Mouse (Mus musculus) limb, embryonic 12.5 days (tissue): ENCODE measurements around the gene Fam129b. TPM values are rescaled to one million over a fixed set of nuclear protein-coding genes. Genes with fewer than 3 reads are reported as not detected.

Experiments used
- ATAC-seq: fragments of 200-750 bp; cut with Nextera tagmentation; 2 replicates; pipeline ENCODE4 v1.8.0; 2017; ENCODE audit warnings: low read depth, moderate TSS enrichment; ENCODE audit not compliant: insufficient number of reproducible peaks, insufficient read depth, low FRiP score, low TSS enrichment
- H3K27ac ChIP-seq: fragments of 300-500 bp; sonication (generic); 2 replicates; pipeline ENCODE4 v1.5.1; 2016; ENCODE audit warnings: mild to moderate bottlenecking, moderate library complexity
- H3K27me3 ChIP-seq: fragments of 300-500 bp; sonication (generic); 2 replicates; pipeline ENCODE4 v1.6.1; 2016; ENCODE audit warnings: mild to moderate bottlenecking, moderate library complexity
- H3K36me3 ChIP-seq: fragments of 300-500 bp; sonication (generic); 2 replicates; pipeline ENCODE4 v1.6.1; 2016; ENCODE audit warnings: mild to moderate bottlenecking, moderate library complexity
- H3K4me1 ChIP-seq: fragments of 300-500 bp; sonication (generic); replicated peaks from 2 replicates; pipeline ENCODE4 v1.6.1; 2016
- H3K4me2 ChIP-seq: fragments of 300-500 bp; sonication (generic); 2 replicates; pipeline ENCODE4 v1.6.1; 2016; ENCODE audit warnings: mild to moderate bottlenecking, moderate library complexity
- H3K4me3 ChIP-seq: fragments of 300-500 bp; sonication (generic); replicated peaks from 2 replicates; pipeline ENCODE4 v1.5.1; 2016; ENCODE audit warnings: mild to moderate bottlenecking
- H3K9ac ChIP-seq: fragments of 300-500 bp; sonication (generic); replicated peaks from 2 replicates; pipeline ENCODE4 v1.6.1; 2016; ENCODE audit warnings: mild to moderate bottlenecking, moderate library complexity
- H3K9me3 ChIP-seq: fragments of 300-500 bp; sonication (generic); 2 replicates; pipeline ENCODE4 v1.6.1; 2016; ENCODE audit warnings: mild to moderate bottlenecking, moderate library complexity
- WGBS: fragments of 180-500 bp; shearing (Covaris S2); methylation state at CpG from one replicate; pipeline ENCODE4 v1.1.7; 2016; 5-methylcytosine and 5-hydroxymethylcytosine counted together
- polyA plus RNA-seq: library from polyadenylated mRNA; unstranded; fragments of >200 nt; fragmentation: Nextera tagmentation; extraction: Ambion mirVana; gene quantifications from 2 replicates; pipeline ENCODE4 v1.2.1, GENCODE M21; 2016

The Fam129b gene
- polyA plus RNA-seq, 1 experiment from 2014 or later, result 48.0 TPM

- no peak for ATAC-seq
These were observed 2.0 kb downstream of the Fam129b start for GRCm38 (mm10) chr2:32877761-32878393.

GRCm38 (mm10) chr2:32878396-32878795 lies 2.5 kb downstream of the Fam129b start:
- ATAC-seq, result no peak
- H3K27ac ChIP-seq, result 0 out of 2 replicates have a peak overlapping the region, but pooled peaks have one; percentile 35
- no peaks in the 10 kb centered on the region for H3K27me3 ChIP-seq
- H3K4me3 ChIP-seq, result peak overlapping the region; percentile 82
- 55% methylated on average over 3 of the region's 3 CpGs for WGBS
- H3K9ac ChIP-seq, result no peak overlapping the region; the same call in 1 of the 2 replicates
- H3K9me3 ChIP-seq, result no peaks in the 10 kb centered on the region
- H3K36me3 ChIP-seq, result no peaks in the 10 kb centered on the region; the same call in 1 of the 2 replicates
- H3K4me1 ChIP-seq, result peaks cover 79% of the 10 kb centered on the region
- peak overlapping the region; percentile 86 for H3K4me2 ChIP-seq

More at GRCm38 (mm10) chr2:32877761-32878393, 2.0 kb downstream of the Fam129b start:
- Histone ChIP-seq H3K9me3 (no peaks in the 10 kb centered on the region), H3K4me1 (peaks cover 74% of the 10 kb centered on the region), H3K36me3 (no peaks in the 10 kb centered on the region; the same call in 1 of the 2 replicates), H3K4me2 (peak overlapping the region; percentile 86), H3K27me3 (no peaks in the 10 kb centered on the region), H3K4me3 (peak overlapping the region; percentile 82), H3K9ac (peak overlapping the region; percentile 93; the same call in 1 of the 2 replicates), H3K27ac (peak overlapping the region; percentile 74; the same call in 1 of the 2 replicates)
- WGBS, result 56% methylated on average over 6 of the region's 6 CpGs

- no peak overlapping the region for H3K27ac ChIP-seq
- 0 out of 2 replicates have a peak overlapping the region, but pooled peaks have one; percentile 4 for H3K9ac ChIP-seq
- H3K4me2 ChIP-seq, result peak overlapping the region; percentile 86
- H3K36me3 ChIP-seq, result no peaks in the 10 kb centered on the region; the same call in 1 of the 2 replicates
- 73% methylated on average over 5 of the region's 5 CpGs for WGBS
- H3K9me3 ChIP-seq, result no peaks in the 10 kb centered on the region
- ATAC-seq, result no peak
- no peaks in the 10 kb centered on the region for H3K27me3 ChIP-seq
- H3K4me3 ChIP-seq, result no peak overlapping the region
- peaks cover 87% of the 10 kb centered on the region for H3K4me1 ChIP-seq
These were observed 3.7 kb downstream of the Fam129b start for GRCm38 (mm10) chr2:32879593-32879992.

GRCm38 (mm10) chr2:32881054-32881453 lies 5.1 kb downstream of the Fam129b start:
- no peaks in the 10 kb centered on the region for H3K27me3 ChIP-seq
- no peak overlapping the region for H3K4me3 ChIP-seq
- no peaks in the 10 kb centered on the region; the same call in 1 of the 2 replicates for H3K36me3 ChIP-seq
- no peak overlapping the region for H3K4me2 ChIP-seq
- peak overlapping the region; percentile 78 for H3K27ac ChIP-seq
- peak overlapping the region; percentile 24; the same call in 1 of the 2 replicates for H3K9ac ChIP-seq
- H3K9me3 ChIP-seq, result no peaks in the 10 kb centered on the region
- H3K4me1 ChIP-seq, result peaks cover 90% of the 10 kb centered on the region
- no peak for ATAC-seq
- 59% methylated on average over 6 of the region's 6 CpGs for WGBS

GRCm38 (mm10) chr2:32881723-32882122 lies 5.8 kb downstream of the Fam129b start:
- Histone ChIP-seq H3K4me2 (no peak overlapping the region), H3K4me1 (peaks cover 90% of the 10 kb centered on the region), H3K27ac (peak overlapping the region; percentile 78), H3K9ac (0 out of 2 replicates have a peak overlapping the region, but pooled peaks have one; percentile 24), H3K36me3 (no peaks in the 10 kb centered on the region; the same call in 1 of the 2 replicates), H3K27me3 (no peaks in the 10 kb centered on the region), H3K4me3 (no peak overlapping the region), H3K9me3 (no peaks in the 10 kb centered on the region)
- no peak for ATAC-seq
- 32% methylated on average over 3 of the region's 3 CpGs for WGBS

- H3K4me2 ChIP-seq, result peak overlapping the region; percentile 15
- no peak overlapping the region; the same call in 1 of the 2 replicates for H3K9ac ChIP-seq
- H3K27me3 ChIP-seq, result no peaks in the 10 kb centered on the region
- ATAC-seq, result no peak
- H3K27ac ChIP-seq, result peak overlapping the region; percentile 82
- H3K36me3 ChIP-seq, result no peaks in the 10 kb centered on the region; the same call in 1 of the 2 replicates
- no peak overlapping the region for H3K4me3 ChIP-seq
- no peaks in the 10 kb centered on the region for H3K9me3 ChIP-seq
- WGBS, result 49% methylated on average over 14 of the region's 21 CpGs
- peaks cover 90% of the 10 kb centered on the region for H3K4me1 ChIP-seq
These were observed 6.5 kb downstream of the Fam129b start for GRCm38 (mm10) chr2:32882283-32883043.

- Histone ChIP-seq H3K4me2 (peak overlapping the region; percentile 28; the same call in 1 of the 2 replicates), H3K4me1 (peaks cover 86% of the 10 kb centered on the region), H3K9ac (no peak overlapping the region), H3K27me3 (no peaks in the 10 kb centered on the region), H3K4me3 (no peak overlapping the region), H3K36me3 (no peaks in the 10 kb centered on the region; the same call in 1 of the 2 replicates), H3K27ac (peak overlapping the region; percentile 82), H3K9me3 (no peaks in the 10 kb centered on the region)
- no peak for ATAC-seq
- 19% methylated on average over 7 of the region's 7 CpGs for WGBS
These were observed 8.8 kb downstream of the Fam129b start for GRCm38 (mm10) chr2:32884745-32885144.

- Histone ChIP-seq H3K27ac (peak overlapping the region; percentile 94), H3K4me1 (peaks cover 54% of the 10 kb centered on the region), H3K4me3 (no peak overlapping the region), H3K36me3 (peaks cover 11% of the 10 kb centered on the region; the same call in 1 of the 2 replicates), H3K4me2 (peak overlapping the region; percentile 25; the same call in 1 of the 2 replicates), H3K9ac (no peak overlapping the region), H3K9me3 (no peaks in the 10 kb centered on the region), H3K27me3 (no peaks in the 10 kb centered on the region)
- 6% methylated on average over 9 of the region's 9 CpGs for WGBS
- ATAC-seq, result peak; percentile 15
These were observed 12.1 kb downstream of the Fam129b start for GRCm38 (mm10) chr2:32888029-32888428.

- no peak overlapping the region for H3K4me3 ChIP-seq
- WGBS, result 18% methylated on average over 3 of the region's 3 CpGs
- peak overlapping the region; percentile 25; the same call in 1 of the 2 replicates for H3K4me2 ChIP-seq
- peaks cover 53% of the 10 kb centered on the region for H3K4me1 ChIP-seq
- H3K9me3 ChIP-seq, result no peaks in the 10 kb centered on the region
- no peak overlapping the region for H3K9ac ChIP-seq
- peak; percentile 35; the same call in 1 of the 2 replicates for ATAC-seq
- peak overlapping the region; percentile 94 for H3K27ac ChIP-seq
- peaks cover 11% of the 10 kb centered on the region; the same call in 1 of the 2 replicates for H3K36me3 ChIP-seq
- no peaks in the 10 kb centered on the region for H3K27me3 ChIP-seq
These were observed 12.6 kb downstream of the Fam129b start for GRCm38 (mm10) chr2:32888551-32888950.

GRCm38 (mm10) chr2:32890280-32890679 lies 14.4 kb downstream of the Fam129b start:
- no peak for ATAC-seq
- peaks cover 41% of the 10 kb centered on the region for H3K4me1 ChIP-seq
- no peak overlapping the region for H3K4me3 ChIP-seq
- H3K36me3 ChIP-seq, result peaks cover 11% of the 10 kb centered on the region
- H3K4me2 ChIP-seq, result no peak overlapping the region
- no peak overlapping the region for H3K27ac ChIP-seq
- H3K9ac ChIP-seq, result no peak overlapping the region
- WGBS, result 88% methylated on average over 3 of the region's 3 CpGs
- no peaks in the 10 kb centered on the region for H3K9me3 ChIP-seq
- no peaks in the 10 kb centered on the region for H3K27me3 ChIP-seq

- Histone ChIP-seq H3K36me3 (peaks cover 11% of the 10 kb centered on the region), H3K9ac (0 out of 2 replicates have a peak overlapping the region, but pooled peaks have one; percentile 18), H3K27me3 (no peaks in the 10 kb centered on the region), H3K4me1 (peaks cover 47% of the 10 kb centered on the region), H3K27ac (0 out of 2 replicates have a peak overlapping the region, but pooled peaks have one; percentile 4), H3K4me3 (no peak overlapping the region), H3K9me3 (no peaks in the 10 kb centered on the region), H3K4me2 (no peak overlapping the region)
- ATAC-seq, result no peak
- 71% methylated on average over 9 of the region's 9 CpGs for WGBS
These were observed 15.4 kb downstream of the Fam129b start for GRCm38 (mm10) chr2:32891278-32891677.
